Mouse (Mus musculus) testis, adult 2 months (tissue): Measurements from ENCODE around the gene Nt5c3b.

Experiments used
- CTCF ChIP-seq: fragments of 200-500 bp; IDR thresholded peaks from 2 replicates; pipeline ENCODE4 v1.5.1; 2012; ENCODE audit warnings: low read depth, mild to moderate bottlenecking, inconsistent platforms, low read length, moderate library complexity; ENCODE audit not compliant: control insufficient read depth, insufficient read depth, insufficient replicate concordance
- POLR2A ChIP-seq: fragments of 200-500 bp; IDR thresholded peaks from 2 replicates; pipeline ENCODE4 v1.6.1; 2012; ENCODE audit warnings: low read depth, mild to moderate bottlenecking, inconsistent platforms, low read length, moderate library complexity; ENCODE audit not compliant: control insufficient read depth

DNA sequence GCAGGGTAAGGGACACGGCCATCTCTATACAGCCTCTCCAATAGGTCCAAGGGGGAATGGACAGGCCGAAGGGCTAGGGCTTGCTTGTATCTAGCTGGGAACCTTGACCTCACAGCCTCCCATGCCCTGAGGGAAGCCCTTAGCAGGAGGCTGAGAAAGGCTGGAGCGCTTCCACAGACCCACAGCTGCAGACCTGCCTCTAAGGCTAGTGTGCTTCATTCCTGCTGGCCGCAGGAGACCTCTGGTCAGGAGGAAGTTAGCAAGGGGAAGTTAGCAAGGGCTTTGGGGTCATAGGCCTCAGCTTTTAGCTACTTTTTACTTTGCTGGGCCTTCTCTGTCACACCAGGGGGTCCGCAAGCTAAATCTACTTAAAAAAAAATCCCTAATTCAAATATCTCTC lies 63.2 kb downstream of the Nt5c3b start:
- TF ChIP-seq POLR2A (no peak), CTCF (no peak)
